Mouse (Mus musculus) cerebral cortex, adult 2 months (tissue): ENCODE data around the gene Kat7.

Experiments used
- WGBS: fragments of 180-500 bp; shearing (Covaris S2); methylation state at CpG from one replicate; pipeline ENCODE4 v1.1.7; 2018; 5-methylcytosine and 5-hydroxymethylcytosine counted together

Kat7 gene

DNA sequence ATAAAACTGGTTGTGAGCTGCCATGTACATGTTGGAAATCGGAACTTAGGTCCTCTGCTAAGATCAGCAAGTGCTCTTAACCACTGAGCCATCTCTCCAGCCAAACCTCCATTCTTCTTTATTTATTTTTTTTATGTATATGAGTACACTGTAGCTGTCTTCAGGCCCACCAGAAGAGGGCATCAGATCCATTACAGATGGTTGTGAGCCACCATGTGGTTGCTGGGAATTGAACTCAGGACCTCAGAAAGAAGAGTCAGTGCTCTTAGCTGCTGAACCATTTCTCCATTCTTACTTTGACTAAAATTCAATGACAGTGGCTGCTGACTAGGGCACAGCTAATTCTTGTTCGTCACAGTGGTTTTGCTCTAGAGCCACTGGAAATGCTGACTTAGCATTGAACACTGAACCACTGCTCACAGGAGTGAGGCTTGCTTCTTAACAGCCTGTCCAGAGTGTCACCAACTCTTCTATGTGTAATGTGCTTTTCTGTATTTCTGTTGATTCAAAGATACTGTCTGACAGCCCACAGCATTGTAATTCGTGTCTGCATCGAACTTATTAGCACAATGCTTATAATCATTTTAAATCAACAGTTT lies 30.9 kb downstream of the Kat7 start:
- WGBS = 87% methylated on average over 4 of the region's 4 CpGs

DNA sequence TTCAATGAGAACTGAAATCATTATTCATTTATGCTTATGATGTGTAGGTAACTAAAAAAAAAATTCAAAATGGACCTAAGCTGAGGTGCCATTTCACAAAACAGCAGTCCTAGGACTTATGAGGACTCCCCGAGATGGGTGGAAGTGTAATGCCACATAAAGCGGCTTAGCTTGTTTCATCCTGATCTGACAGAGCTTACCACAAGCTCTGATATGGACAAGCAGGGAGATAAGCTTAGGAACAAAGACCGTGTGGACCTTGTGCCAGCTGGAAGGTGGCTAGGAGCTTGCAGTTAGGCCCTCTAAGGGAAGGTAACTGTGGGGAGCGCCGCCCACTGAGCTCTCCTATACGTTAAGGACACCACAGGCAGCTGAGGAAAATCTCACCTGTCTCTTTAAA lies 34.0 kb downstream of the Kat7 start:
- 91% methylated on average over 6 of the region's 6 CpGs for WGBS

DNA sequence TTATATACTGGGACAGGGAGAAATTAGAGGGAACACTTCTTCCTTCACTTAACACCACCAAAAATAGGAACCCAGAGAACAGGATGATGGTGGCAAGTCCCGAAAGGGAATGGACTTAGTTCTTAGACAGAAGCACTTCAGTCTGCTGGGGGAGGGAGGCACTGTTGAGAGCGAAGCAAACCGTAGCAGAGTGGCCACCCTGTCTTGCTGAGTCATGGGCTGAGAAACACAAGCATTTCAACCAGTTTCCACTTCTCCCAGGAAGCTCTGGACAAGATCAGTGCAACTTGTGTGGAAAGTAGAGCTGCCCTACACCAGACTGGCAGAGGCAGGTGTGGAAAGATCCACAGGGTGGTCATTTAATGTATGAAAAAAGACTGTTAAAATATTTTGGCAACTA lies 35.4 kb downstream of the Kat7 start:
- 35% methylated on average over 3 of the region's 3 CpGs for WGBS

DNA sequence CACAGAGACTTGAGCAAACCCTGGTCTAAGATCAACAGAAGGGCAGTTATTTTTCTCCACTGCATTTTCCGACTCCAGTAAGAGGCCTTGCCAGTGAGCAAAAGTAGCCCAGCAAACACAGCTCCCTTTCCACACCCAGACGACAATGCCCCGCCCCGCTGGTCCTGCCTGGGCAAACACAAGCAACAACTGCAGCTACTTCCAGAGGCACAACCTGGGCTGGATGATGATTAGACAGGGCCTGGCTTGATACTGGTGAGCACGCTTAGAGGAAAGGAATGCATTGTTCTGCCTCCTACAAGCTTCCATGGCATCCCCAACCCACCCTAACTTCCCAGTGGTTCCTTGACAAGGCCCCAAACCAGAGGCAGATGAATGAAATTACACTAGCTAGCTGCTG lies 36.4 kb downstream of the Kat7 start:
- 87% methylated on average over 5 of the region's 5 CpGs for WGBS

DNA sequence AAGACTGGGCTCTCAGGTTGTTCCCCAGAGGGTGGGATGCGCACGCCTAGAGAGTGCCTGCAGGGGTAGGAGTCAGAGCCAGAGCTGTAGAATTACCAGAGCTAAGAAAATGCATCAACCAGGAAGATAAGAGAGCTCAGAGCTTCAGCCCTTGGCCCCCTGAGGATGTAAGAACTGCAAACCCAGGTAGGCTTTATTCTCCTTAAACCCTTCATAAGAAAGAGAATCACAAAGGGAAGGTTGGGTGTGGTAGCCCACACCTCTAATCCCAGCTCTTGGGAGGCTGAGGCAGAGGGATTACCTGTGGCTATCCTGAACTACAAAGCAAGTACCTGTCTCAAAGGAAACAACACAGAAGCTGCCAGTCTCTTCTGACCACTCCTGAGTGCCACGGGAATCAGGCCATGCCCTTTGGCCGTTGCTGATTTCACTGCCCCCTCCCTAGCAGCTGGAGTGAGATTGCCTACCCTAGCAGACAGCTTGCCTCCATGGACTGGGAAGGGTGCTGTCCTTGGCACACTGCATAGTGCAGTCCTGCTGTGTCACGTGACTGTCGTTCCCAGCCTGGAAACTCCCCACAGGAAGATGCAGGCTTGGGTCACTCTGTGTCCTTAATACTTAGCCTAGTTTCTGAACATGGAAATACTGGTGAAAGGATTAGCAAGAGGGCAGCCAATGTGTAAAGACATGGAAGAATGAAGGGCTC lies 43.4 kb downstream of the Kat7 start:
- WGBS = 56% methylated on average over 6 of the region's 6 CpGs

DNA sequence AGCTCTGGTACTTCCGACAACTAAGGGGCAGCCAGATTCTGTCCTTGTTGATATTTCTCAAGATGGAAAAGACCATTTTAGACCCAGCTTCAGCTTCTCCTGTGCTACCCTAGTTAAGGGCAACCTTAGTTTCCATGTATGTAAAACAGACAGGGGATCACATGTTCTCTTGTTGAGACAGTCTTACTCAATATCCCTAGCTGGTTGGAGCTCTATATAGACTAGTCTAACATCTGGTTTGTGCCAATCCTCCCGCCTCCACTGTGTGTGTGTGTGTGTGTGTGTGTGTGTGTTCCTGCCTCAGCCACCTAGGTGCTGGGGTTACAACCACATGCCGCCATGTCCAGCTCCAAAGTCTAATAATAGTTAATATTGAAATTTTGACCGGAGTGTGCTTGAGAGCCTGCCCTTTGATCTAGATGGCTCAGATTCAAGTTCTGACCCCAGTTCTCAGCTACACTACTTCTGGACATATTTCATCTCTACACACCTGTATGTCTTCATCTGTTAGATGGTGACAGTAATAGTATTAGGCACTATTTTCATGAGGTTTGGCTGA lies 45.5 kb downstream of the Kat7 start:
- WGBS = 85% methylated on average over 4 of the region's 4 CpGs

DNA sequence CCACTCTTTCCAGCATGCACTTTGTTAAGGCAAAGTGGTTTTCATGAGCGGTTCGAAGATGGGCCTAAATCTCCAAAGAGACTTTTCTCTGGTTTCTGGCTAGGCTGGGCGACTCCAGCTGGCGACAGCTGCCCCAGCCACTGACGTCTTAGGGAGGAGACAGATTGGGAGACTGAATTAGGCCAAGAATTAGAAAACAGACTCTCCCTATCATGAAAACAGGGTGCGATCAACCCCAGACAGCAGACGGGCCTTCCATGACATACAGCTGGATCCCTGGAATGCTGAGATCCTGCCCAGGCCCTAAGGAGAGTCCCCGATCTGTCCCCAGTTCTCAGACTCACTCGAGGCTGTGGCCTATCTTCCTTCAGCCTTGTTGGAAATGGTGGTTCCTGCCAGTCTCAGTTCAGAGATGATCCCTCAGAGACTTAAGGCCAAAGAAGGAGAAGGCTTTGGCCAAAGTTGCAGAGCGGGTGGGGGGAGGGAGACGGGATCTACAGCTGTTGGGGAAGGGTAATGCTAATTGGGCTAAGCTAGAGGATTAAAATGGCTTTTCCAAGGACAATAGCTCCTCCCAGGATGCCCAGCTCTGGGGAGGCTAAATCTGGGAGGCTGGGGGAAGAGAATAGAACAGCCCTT lies 46.1 kb downstream of the Kat7 start:
- 66% methylated on average over 11 of the region's 11 CpGs for WGBS

DNA sequence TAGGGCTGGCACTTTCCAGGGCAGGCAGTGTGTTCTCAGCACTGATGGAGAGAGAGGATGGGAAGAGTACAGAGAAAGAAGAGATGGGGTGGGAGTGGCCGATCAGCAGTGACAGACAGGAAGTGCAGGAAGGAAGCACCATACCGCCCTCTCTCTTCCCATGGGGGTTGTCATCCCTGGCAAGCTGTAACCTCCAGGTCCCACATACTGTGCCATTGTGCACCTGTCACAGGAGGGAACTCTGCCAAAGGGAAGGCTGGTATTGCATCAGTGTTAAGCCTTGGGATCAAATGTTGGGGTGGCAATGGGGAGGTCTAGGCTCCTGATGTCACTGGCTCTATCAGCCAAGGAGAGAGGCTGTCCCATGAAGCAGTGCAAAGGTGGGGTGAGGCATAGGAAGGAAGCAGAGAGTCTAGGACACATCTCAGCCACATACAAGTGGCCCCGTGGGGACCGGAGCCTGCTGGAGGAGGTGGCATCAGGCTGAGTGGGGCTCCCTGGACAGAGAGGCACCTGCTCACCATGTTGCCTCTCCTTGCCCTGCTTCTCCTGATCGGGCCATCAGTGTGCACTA lies 48.8 kb downstream of the Kat7 start, which contains the start of gene Tac4:
TSS of gene Tac4 (plus strand) at position 352 of the 574 bp plus-strand sequence.
- 56% methylated on average over 5 of the region's 5 CpGs for WGBS

DNA sequence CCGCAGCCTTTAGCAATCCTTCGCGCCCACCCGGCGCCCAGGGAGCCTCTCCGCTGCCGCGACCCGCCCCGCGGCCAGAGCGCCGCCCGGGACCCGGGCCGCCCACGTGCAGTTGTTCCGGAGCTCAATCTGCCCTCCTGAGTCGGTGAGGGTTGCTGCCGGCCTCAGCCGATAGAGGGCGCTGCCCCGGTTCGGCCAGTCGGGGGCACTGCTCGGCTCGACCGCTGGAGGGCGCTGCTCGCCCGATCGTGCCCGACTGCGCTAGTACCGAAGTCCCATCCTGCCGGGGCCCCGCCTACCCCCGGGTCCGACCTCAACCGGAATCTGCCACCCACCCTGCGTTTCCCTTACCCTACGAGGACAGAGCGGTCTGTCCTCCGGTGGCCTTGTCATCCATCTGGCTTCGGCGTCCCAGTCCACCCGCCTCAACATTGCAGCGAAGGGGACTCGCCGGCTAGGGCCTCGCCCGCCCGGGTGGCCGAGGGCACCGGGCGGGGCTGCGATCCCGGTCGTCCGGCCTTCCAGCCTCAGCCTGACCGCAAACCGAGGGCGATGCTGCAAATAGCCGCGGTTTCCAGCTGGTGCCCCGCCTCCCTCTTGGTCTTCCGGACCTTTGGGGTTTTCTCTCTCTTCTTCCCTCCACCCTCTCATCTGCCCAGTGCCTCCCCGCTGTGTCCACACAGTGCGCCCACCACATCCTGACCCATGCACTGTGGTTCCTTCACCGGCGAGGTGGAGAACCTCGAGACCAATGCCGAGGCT lies 50.8 kb downstream of the Kat7 start:
- 2% methylated on average over 73 of the region's 73 CpGs for WGBS

DNA sequence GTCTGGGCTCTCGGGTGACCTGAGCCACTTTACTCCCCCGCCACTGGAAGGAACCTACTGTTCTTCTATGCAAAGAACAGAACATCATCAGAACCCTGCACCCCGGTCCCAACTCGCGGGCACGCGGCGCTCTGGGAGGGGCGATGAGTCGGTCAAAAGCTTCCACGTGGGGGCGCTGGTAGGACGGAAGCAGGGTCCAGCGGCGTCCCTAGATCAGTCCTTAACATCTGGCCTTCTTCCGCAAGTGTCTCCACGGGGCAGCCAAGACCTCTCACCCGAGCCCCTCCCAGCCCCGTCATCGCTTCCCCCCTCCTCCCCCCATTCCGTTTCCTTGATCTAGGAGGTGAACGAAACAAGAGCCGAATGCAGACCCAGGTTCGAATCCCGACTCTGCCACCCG lies 51.6 kb downstream of the Kat7 start:
- WGBS = 2% methylated on average over 26 of the region's 26 CpGs

DNA sequence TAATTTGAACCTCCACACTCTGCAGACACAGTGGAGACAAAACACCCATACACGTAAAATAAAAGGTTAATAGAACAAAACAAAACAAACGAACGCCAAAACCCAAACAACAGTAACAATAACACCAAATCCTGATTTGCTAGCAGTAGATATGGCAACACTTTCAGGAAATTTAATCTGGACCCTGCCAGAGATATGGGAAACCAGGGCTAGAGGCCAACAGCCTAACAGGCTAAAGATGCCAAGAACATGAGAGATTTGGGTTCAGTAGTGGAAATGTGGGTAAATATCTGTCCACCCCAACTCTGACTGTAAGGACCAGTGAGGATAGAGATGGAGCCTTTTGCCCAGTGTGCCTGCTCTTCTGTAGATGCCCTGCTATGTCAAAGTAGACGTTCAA lies 52.1 kb downstream of the Kat7 start:
- WGBS = 77% methylated on average over 4 of the region's 4 CpGs

DNA sequence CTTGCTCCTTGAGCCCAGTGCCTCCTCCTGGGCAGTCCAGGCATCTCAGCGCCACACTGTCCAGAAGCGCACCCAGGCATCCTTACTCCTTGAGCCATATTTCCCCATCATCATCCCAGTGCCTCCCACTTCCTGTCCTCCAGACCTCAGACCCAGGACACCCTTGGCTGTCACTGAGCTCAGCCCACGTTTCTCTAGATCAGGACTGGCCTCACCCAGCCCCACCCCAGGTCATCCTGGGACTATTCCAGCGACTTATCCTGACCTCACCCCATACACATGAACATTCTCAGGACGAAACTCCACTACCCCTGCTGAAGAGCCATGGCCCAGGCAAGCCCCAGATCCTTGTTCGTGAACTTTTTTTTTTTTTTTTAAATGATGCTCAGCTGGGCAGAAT lies 54.3 kb downstream of the Kat7 start:
- WGBS = 94% methylated on average over 6 of the region's 6 CpGs

DNA sequence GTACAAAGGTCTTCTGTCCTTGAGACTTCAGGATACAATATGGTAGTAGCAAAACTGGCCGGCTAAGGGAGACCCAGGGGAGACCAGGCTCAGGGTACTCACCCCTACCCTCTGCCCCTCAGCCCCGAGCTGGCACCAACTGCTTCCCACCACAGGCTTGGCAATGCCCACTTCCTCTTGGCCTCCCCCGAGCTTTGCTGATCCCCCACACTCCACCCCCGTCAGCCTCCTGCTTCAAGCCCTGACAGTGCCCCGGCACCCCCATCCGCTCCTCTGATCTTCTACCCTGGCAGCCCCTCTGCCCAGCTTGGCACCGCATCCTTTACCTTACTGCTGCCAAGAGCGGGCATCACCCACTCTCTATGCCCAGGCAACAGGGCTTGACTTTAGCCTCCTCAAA lies 55.9 kb downstream of the Kat7 start:
- 63% methylated on average over 8 of the region's 8 CpGs for WGBS

DNA sequence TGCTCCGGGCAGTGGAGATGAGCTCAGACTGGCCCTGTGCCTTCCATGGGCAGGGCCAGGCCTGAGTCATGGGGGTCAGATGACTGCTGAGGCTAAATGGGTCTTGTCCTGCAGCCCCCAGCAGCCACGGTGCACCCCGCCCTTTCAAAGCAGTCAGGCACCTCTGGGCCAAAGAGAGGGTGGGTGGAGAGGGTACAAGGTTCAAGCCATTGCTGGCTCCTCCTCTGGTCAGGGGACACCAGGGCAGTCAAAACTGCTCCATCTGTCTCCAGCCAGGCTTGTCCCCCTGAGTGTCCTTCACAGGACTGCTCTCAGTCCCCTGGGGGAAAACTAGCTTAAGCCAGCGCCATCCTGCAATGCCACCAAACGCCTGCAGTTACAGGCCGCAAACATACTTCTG lies 57.9 kb downstream of the Kat7 start:
- WGBS = 92% methylated on average over 6 of the region's 6 CpGs

DNA sequence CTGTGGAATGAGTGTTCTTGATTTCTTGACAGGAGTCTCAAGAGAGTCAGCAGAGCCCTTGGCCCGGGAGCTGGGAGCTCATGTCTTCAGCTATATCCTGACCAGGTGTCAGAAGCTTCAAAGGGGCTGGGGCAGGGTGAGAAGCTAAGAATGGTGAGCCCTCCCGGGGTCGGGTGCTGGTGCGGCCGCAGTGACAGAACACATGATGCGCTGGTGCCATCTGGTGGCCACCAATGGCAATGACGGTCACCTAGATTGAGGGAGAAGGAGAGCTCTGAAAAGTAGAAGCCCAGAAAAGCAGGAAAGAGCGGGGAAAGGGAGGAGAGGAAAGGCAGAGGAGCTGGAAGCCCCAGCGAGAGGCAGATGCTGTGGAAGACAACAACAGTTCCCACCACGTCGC lies 58.8 kb downstream of the Kat7 start:
- WGBS = 3% methylated on average over 11 of the region's 11 CpGs

DNA sequence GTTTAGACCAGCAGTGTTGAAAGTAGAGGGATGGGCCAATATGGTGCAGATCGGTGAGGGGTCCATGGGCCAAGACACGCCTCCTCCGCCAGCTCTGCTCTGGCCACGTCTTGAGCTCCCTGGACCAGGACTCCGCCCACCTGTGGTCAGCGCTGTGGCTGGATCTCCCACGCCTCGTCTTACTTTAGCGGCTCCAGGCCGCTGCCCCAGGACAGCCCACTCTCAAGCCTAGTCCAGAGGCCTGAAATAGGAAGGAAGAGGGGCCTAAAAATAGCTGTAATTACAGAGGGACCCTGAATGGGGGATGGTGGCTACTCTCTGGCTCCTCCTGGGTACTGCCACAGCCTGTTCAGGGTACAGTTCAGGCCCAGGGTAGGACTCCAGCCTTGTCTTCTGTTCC lies 59.9 kb downstream of the Kat7 start:
- 57% methylated on average over 10 of the region's 10 CpGs for WGBS

DNA sequence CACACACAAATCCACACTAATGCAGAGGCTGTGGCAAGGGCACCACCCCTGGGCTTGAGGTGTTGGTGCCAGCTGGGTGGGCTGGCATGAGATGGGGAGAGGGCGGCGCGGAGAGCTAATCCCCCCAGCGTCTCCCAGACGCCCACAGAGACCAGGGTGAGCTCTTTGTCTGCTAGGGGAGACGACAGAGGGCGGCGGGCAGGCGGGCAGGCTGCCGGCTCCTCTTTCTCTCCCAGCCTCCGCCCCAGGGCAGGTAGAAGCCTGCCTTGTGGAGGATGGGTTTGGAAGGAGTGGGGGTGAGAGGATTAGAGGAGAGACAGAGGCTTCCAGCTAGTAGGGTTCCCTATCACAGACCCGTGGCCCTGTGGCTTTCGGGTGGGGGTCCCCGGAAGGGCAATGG lies 63.0 kb downstream of the Kat7 start:
- 63% methylated on average over 14 of the region's 14 CpGs for WGBS

DNA sequence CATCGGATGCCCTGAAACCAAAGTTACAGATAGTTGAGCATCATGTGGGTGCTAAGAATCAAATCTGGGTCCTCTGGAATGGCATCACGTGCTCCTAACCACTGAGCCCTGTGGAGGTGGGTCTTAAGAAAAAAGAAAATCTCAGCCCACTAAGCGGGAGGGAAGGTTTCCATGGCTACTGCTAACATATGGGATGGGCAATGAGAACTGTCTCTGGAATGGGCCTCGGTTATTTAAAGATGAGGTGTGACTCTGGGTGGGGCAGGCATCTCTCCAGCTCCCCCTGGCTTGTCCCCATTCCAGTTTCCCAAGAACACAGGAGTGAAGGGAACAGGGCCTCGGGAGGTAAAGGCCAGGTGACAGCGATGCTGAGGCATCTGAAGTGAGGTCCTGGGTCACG lies 64.6 kb downstream of the Kat7 start:
- 66% methylated on average over 7 of the region's 7 CpGs for WGBS

DNA sequence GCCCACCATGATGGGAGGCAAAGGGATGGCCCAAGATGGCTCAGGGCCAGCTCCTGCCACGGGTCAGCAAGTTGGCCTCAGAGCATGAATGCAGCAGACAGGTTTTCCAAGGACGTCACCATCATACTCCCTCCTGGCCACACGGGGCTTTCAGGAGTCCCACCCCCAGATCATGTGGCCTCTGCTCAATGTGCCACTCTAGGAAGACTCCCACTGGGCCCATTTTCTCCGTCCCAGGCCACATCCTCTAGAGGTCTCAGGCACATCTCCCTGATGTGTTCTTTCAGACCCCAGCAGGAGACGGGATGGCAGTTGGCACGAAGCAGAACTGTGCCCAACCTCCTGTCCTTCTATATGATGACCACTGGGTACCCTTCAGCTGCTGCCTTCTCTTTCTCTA lies 67.4 kb downstream of the Kat7 start:
- 66% methylated on average over 6 of the region's 6 CpGs for WGBS

DNA sequence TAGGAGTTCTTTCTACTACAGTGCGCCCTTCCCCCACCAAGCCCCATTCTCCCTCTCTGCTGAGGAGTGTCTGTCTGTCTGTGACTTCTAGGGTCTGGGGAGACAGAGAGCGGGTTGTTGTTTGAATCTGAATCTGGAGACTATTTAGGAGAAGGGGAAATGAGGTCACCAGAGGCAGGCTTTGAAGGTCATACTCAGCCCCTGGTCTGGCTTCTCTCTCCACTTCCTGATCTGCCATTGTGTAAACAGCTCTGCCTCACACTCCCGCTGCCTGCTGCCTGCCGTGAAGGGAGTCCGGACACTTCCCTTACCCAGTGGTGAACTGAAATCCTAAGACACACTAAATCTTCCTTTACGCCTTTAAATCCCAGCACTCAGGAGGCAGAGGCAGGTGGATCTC lies 71.6 kb downstream of the Kat7 start:
- 78% methylated on average over 6 of the region's 6 CpGs for WGBS

DNA sequence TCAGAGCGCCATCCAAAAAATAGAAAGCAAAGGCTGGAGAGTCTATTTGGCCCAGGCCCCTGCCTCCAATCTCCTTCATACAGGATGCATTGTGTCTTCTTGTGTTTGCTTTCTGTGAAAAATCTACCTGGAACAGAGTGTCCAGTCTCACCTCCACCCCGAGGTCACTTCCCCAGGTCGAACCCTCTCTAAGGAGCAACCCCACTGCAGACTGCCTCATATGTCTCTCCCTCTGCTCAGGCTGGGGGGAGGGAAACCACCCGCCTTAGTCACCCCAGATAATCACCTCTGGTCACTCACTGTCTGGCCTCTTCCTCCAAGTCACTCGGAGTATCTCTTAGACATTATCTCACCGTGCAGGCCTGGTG lies 77.7 kb downstream of the Kat7 start:
- whole genome bisulfite sequencing = 53% methylated on average over 6 of the region's 6 CpGs
